Mouse (Mus musculus) heart, embryonic 12.5 days (tissue): Measurements from ENCODE around the gene Gm4307. TPM values are rescaled to one million over a fixed set of nuclear protein-coding genes. Genes with fewer than 3 reads are reported as not detected.
"Not testable (repeated sequence)": the region's sequence is repeated elsewhere in the genome, so short reads cannot be mapped to it uniquely, and the experiment has no call there.

Experiments
- ATAC-seq: fragments of 200-750 bp; cut with Nextera tagmentation; 2 replicates; pipeline ENCODE4 v1.8.0; 2017; ENCODE audit warnings: moderate TSS enrichment, moderate library complexity; ENCODE audit not compliant: insufficient number of reproducible peaks, low FRiP score
- H3K27ac ChIP-seq: fragments of 300-500 bp; sonication (generic); 2 replicates; pipeline ENCODE4 v1.5.1; 2016; ENCODE audit warnings: mild to moderate bottlenecking, moderate library complexity; ENCODE audit not compliant: poor library complexity, severe bottlenecking
- H3K27me3 ChIP-seq: fragments of 300-500 bp; sonication (generic); replicated peaks from 2 replicates; pipeline ENCODE4 v1.6.1; 2016; ENCODE audit warnings: mild to moderate bottlenecking, moderate library complexity
- H3K36me3 ChIP-seq: fragments of 300-500 bp; sonication (generic); 2 replicates; pipeline ENCODE4 v1.6.1; 2016; ENCODE audit warnings: mild to moderate bottlenecking, moderate library complexity
- H3K4me1 ChIP-seq: fragments of 300-500 bp; sonication (generic); replicated peaks from 2 replicates; pipeline ENCODE4 v1.6.1; 2016; ENCODE audit warnings: mild to moderate bottlenecking
- H3K4me2 ChIP-seq: fragments of 300-500 bp; sonication (generic); 2 replicates; pipeline ENCODE4 v1.6.1; 2016; ENCODE audit warnings: mild to moderate bottlenecking, moderate library complexity
- H3K4me3 ChIP-seq: fragments of 300-500 bp; sonication (generic); 2 replicates; pipeline ENCODE4 v1.5.1; 2016; ENCODE audit warnings: mild to moderate bottlenecking
- H3K9ac ChIP-seq: fragments of 300-500 bp; sonication (generic); 2 replicates; pipeline ENCODE4 v1.6.1; 2016; ENCODE audit warnings: mild to moderate bottlenecking, moderate library complexity
- H3K9me3 ChIP-seq: fragments of 300-500 bp; sonication (generic); replicated peaks from 2 replicates; pipeline ENCODE4 v1.6.1; 2016; ENCODE audit warnings: mild to moderate bottlenecking, moderate library complexity
- WGBS: fragments of 180-500 bp; shearing (Covaris S2); methylation state at CpG from one replicate; pipeline ENCODE4 v1.1.7; 2016; 5-methylcytosine and 5-hydroxymethylcytosine counted together
- polyA plus RNA-seq: library from polyadenylated mRNA; unstranded; fragments of >200 nt; fragmentation: Nextera tagmentation; extraction: Ambion mirVana; gene quantifications from 2 replicates; pipeline ENCODE4 v1.2.1, GENCODE M21; 2016

Gene Gm4307
- polyA plus RNA-seq: not detected in 2 replicates

DNA sequence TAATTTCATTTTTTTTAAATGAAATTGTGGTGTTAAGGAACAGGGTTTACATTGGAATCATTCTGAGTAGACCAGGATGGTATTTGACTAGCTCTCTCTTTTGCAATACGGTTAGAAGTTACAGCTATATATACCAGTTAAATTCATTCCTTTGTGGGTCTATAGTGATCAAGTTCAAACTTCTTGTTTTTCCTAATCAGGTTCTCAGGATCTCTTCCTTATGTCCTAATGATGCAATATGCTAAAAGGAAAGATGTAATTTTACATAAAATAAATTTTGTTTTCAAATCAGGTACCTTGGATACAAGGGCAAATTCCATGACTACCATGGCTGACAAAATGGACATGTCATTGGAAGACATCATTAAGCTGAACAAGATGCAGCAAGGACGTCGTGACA, at the start of gene Gm4307:
TSS of gene Gm4307 (plus strand) at position 301 of the 400 bp plus-strand sequence.
- WGBS: no CpG with 5 or more reads among the region's 3 CpGs
- H3K4me1 ChIP-seq, H3K9me3 ChIP-seq, H3K4me3 ChIP-seq, H3K27me3 ChIP-seq, H3K9ac ChIP-seq, ATAC-seq, H3K36me3 ChIP-seq, H3K4me2 ChIP-seq, H3K27ac ChIP-seq: not testable (repeated sequence)

DNA sequence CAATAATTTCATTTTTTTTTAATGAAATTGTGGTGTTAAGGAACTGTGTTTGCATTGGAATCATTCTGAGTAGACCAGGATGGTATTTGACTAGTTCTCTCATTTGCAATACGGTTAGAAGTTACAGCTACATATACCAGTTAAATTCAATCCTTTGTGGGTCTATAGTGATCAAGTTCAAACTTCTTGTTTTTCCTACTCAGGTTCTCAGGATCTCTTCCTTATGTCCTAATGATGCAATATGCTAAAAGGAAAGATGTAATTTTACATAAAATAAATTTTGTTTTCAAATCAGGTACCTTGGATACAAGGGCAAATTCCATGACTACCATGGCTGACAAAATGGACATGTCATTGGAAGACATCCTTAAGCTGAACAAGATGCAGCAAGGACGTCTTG, 25.8 kb upstream of the Gm4307 start, which contains the start of gene Gm4301:
TSS of gene Gm4301 (plus strand) at position 301 of the 400 bp plus-strand sequence.
- H3K36me3 ChIP-seq, H3K4me3 ChIP-seq, H3K27ac ChIP-seq, H3K27me3 ChIP-seq, H3K4me1 ChIP-seq, H3K4me2 ChIP-seq, ATAC-seq, H3K9ac ChIP-seq, H3K9me3 ChIP-seq: not testable (repeated sequence)
- no CpG with 5 or more reads among the region's 2 CpGs for WGBS

DNA sequence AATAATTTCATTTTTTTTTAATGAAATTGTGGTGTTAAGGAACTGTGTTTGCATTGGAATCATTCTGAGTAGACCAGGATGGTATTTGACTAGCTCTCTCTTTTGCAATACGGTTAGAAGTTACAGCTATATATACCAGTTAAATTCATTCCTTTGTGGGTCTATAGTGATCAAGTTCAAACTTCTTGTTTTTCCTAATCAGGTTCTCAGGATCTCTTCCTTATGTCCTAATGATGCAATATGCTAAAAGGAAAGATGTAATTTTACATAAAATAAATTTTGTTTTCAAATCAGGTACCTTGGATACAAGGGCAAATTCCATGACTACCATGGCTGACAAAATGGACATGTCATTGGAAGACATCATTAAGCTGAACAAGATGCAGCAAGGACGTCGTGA, 20.6 kb upstream of the Gm4307 start, which contains the start of gene Gm4302:
TSS of gene Gm4302 (plus strand) at position 301 of the 400 bp plus-strand sequence.
- H3K4me2 ChIP-seq, H3K27ac ChIP-seq, H3K27me3 ChIP-seq, H3K9ac ChIP-seq, H3K4me1 ChIP-seq, H3K4me3 ChIP-seq, H3K9me3 ChIP-seq, H3K36me3 ChIP-seq, ATAC-seq: not testable (repeated sequence)
- WGBS: no CpG with 5 or more reads among the region's 3 CpGs

DNA sequence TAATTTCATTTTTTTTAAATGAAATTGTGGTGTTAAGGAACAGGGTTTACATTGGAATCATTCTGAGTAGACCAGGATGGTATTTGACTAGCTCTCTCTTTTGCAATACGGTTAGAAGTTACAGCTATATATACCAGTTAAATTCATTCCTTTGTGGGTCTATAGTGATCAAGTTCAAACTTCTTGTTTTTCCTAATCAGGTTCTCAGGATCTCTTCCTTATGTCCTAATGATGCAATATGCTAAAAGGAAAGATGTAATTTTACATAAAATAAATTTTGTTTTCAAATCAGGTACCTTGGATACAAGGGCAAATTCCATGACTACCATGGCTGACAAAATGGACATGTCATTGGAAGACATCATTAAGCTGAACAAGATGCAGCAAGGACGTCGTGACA, 15.5 kb upstream of the Gm4307 start, which contains the start of gene Gm4303:
TSS of gene Gm4303 (plus strand) at position 301 of the 400 bp plus-strand sequence.
- H3K4me1 ChIP-seq, H3K9ac ChIP-seq, H3K27ac ChIP-seq, H3K9me3 ChIP-seq, ATAC-seq, H3K27me3 ChIP-seq, H3K4me3 ChIP-seq, H3K4me2 ChIP-seq, H3K36me3 ChIP-seq: not testable (repeated sequence)
- WGBS: no CpG with 5 or more reads among the region's 3 CpGs

DNA sequence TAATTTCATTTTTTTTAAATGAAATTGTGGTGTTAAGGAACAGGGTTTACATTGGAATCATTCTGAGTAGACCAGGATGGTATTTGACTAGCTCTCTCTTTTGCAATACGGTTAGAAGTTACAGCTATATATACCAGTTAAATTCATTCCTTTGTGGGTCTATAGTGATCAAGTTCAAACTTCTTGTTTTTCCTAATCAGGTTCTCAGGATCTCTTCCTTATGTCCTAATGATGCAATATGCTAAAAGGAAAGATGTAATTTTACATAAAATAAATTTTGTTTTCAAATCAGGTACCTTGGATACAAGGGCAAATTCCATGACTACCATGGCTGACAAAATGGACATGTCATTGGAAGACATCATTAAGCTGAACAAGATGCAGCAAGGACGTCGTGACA, 10.3 kb upstream of the Gm4307 start, which contains the start of gene Gm4305:
TSS of gene Gm4305 (plus strand) at position 301 of the 400 bp plus-strand sequence.
- not testable (repeated sequence) for H3K9me3 ChIP-seq, ATAC-seq, H3K36me3 ChIP-seq, H3K4me1 ChIP-seq, H3K9ac ChIP-seq, H3K27ac ChIP-seq, H3K4me3 ChIP-seq, H3K4me2 ChIP-seq, H3K27me3 ChIP-seq
- WGBS: no CpG with 5 or more reads among the region's 3 CpGs

DNA sequence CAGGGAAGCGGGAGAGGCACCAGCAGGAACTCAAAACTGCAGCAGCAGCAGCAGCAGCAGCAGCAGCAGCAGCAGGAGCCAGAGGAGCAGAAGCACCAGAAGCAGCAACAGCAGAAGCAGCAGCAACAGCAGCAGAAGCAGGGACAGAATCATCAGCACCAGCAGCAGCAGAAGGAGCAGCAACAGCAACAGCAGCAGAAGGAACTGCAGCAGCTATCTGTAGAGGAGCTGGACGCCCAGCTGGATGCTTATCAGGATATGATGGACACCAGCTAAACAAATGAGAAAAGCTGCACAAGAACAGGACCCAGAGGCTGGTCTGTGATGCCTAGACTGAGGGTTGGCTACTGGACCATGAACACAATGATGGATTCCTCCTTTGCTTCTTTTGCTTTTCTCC, 4.3 kb upstream of the Gm4307 start:
- H3K27me3 ChIP-seq, H3K9me3 ChIP-seq, H3K4me2 ChIP-seq, H3K36me3 ChIP-seq, H3K27ac ChIP-seq, H3K9ac ChIP-seq, H3K4me3 ChIP-seq, H3K4me1 ChIP-seq, ATAC-seq: not testable (repeated sequence)
- WGBS: 58% methylated on average over 2 of the region's 2 CpGs

DNA sequence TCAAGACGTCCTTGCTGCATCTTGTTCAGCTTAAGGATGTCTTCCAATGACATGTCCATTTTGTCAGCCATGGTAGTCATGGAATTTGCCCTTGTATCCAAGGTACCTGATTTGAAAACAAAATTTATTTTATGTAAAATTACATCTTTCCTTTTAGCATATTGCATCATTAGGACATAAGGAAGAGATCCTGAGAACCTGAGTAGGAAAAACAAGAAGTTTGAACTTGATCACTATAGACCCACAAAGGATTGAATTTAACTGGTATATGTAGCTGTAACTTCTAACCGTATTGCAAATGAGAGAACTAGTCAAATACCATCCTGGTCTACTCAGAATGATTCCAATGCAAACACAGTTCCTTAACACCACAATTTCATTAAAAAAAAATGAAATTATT, 21.3 kb downstream of the Gm4307 start, which contains the start of gene Gm4312:
TSS of gene Gm4312 (minus strand) at position 101 of the 400 bp plus-strand sequence.
- H3K4me3 ChIP-seq, H3K4me2 ChIP-seq, H3K4me1 ChIP-seq, H3K36me3 ChIP-seq, H3K27ac ChIP-seq, ATAC-seq, H3K9me3 ChIP-seq, H3K27me3 ChIP-seq, H3K9ac ChIP-seq: not testable (repeated sequence)
- no CpG with 5 or more reads among the region's 2 CpGs for WGBS

DNA sequence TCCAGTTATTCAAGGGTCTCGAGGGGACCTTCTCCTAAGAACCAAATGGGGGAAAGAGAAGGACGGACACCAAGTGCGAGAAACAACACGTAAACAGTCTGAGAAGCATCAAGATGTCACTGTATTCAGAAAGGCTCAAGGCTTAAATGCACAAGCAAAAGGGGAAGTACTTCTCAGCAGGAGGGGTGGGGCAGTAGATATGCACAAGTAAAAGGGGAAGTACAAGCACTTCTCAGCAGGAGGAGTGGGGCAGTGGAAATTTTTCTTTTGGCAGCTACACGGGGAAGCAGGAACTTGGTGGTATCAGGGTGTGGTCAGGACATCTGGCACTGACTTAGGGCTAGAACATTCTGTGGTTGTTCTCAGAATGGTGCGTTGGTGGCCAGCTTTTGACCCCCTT, 41.2 kb downstream of the Gm4307 start:
- H3K27ac ChIP-seq, H3K9me3 ChIP-seq, H3K9ac ChIP-seq, H3K36me3 ChIP-seq, ATAC-seq, H3K4me1 ChIP-seq, H3K4me3 ChIP-seq, H3K4me2 ChIP-seq, H3K27me3 ChIP-seq: not testable (repeated sequence)
- WGBS: 74% methylated on average over 6 of the region's 6 CpGs

Other genes with a start within 250 kb of the Gm4307 start
- not detected in 2 replicates for gene Gm4301, start 25.7 kb upstream of the Gm4307 start, polyA plus RNA-seq
- gene Gm4302, start 20.5 kb upstream of the Gm4307 start, polyA plus RNA-seq: not detected in 2 replicates
- gene Gm4303, start 15.4 kb upstream of the Gm4307 start, polyA plus RNA-seq: not detected in 2 replicates
- not detected in 2 replicates for gene Gm4305, start 10.2 kb upstream of the Gm4307 start, polyA plus RNA-seq
- gene Gm4312, start 21.2 kb downstream of the Gm4307 start, polyA plus RNA-seq: not detected in 2 replicates
- gene Tmtc3, start 126.0 kb downstream of the Gm4307 start, polyA plus RNA-seq: 24.4 and 27.3 TPM in 2 replicates
- gene Cep290, start 126.2 kb downstream of the Gm4307 start, polyA plus RNA-seq: 2.7 and 4.2 TPM in 2 replicates
- gene 4930430F08Rik, start 229.1 kb downstream of the Gm4307 start, polyA plus RNA-seq: 8.4 and 9.0 TPM in 2 replicates
- not detected in 2 replicates for gene 1700017N19Rik, start 229.1 kb downstream of the Gm4307 start, polyA plus RNA-seq